Mouse (Mus musculus) E14TG2a.4 (cell line): ENCODE results near the gene Cyth2.

Experiments
- CTCF ChIP-seq: conservative IDR thresholded peaks from 2 replicates; pipeline ENCODE4 v1.5.1; 2014; ENCODE audit warnings: low read length
- POU5F1 ChIP-seq: IDR thresholded peaks from 2 replicates; pipeline ENCODE4 v1.6.1; 2014; ENCODE audit warnings: low read length, borderline replicate concordance

- TF ChIP-seq CTCF: no peak
- TF ChIP-seq POU5F1: no peak
These were observed 14.4 kb downstream of the Cyth2 start for GRCm38 (mm10) chr7:45800001-45800400.
